ENCODE assay signal across 9 mouse cellular contexts in genomic region chr4:139602357-139603244, GRCm38 (mm10). TPM values are rescaled to one million over a fixed set of nuclear protein-coding genes. Genes with fewer than 3 reads are reported as not detected.
DNase-seq lines count a peak whose midpoint lies in the region; ATAC-seq and TF ChIP-seq lines count a peak whose summit lies in the region.
"Had no signal": no experiment of that assay in that cellular context is flagged by ENCODE, and none has a peak within 500 bp of the region (broad histone marks: within the 10 kb centered on the region; RNA-seq: fewer than 3 reads in every experiment).

Gm21969 (plus strand) TSS chr4:139603186.

- H3K36me3 ChIP-seq in thymus, adult 2 months (ENCODE audit: control insufficient read depth, insufficient read depth, low read length): no peaks in the 10 kb centered on the region
- peaks cover 25% of the 10 kb centered on the region for H3K36me3 ChIP-seq in embryonic facial prominence, embryonic 15.5 days
- no peaks in the 10 kb centered on the region for H3K36me3 ChIP-seq in intestine, embryonic 16.5 days (ENCODE audit: control insufficient read depth, insufficient read depth, low read length)

- peak; percentile 53; the same call in 1 of the 2 replicates for TF ChIP-seq CTCF in thymus, adult 2 months (IDR thresholded peaks at IDR 0.05; ENCODE audit: borderline replicate concordance, control insufficient read depth, extremely low read depth, insufficient read depth, low read length, poor library complexity)

- 57% methylated on average over 14 of the region's 14 CpGs for WGBS in thymus, adult 2 months
- 51% methylated on average over 14 of the region's 14 CpGs for WGBS in embryonic facial prominence, embryonic 15.5 days
- 53% methylated on average over 14 of the region's 14 CpGs for WGBS in intestine, embryonic 16.5 days

- H3K4me2 ChIP-seq in embryonic facial prominence, embryonic 15.5 days (replicated peaks): no peak within 1 kb of the TSS
- H3K4me2 ChIP-seq in intestine, embryonic 16.5 days (ENCODE audit: low read depth, low read length): peak within 1 kb of the TSS; percentile 13; the same call in 1 of the 2 replicates

- peak; percentile 78 for DNase-seq in adrenal gland, postnatal 10 days
- DNase-seq in adrenal gland, adult 2 months: no peak
- peak; percentile 79 for DNase-seq in thymus, adult 2 months
- DNase-seq in thymus, adult 18-20 months: no peak
- peak; percentile 54 to 59 for DNase-seq in lung, adult 18-20 months
- DNase-seq in spleen, adult 12 weeks (ENCODE audit: low spot score): peak; percentile 40

- H3K27me3 ChIP-seq in thymus, adult 2 months (ENCODE audit: control insufficient read depth, insufficient read depth, low read length): no peaks in the 10 kb centered on the region
- H3K27me3 ChIP-seq in embryonic facial prominence, embryonic 15.5 days: no peaks in the 10 kb centered on the region
- H3K27me3 ChIP-seq in intestine, embryonic 16.5 days (replicated peaks; ENCODE audit: control insufficient read depth, insufficient read depth, low read length): no peaks in the 10 kb centered on the region
- H3K27me3 ChIP-seq: Patski had no signal

- H3K4me1 ChIP-seq in thymus, adult 2 months (replicated peaks; ENCODE audit: control insufficient read depth, insufficient read depth, low read length): peaks cover 61% of the 10 kb centered on the region
- peaks cover 56% of the 10 kb centered on the region for H3K4me1 ChIP-seq in embryonic facial prominence, embryonic 15.5 days
- peaks cover 46% of the 10 kb centered on the region for H3K4me1 ChIP-seq in intestine, embryonic 16.5 days (ENCODE audit: control insufficient read depth, insufficient read depth, low read length)

- H3K9ac ChIP-seq in embryonic facial prominence, embryonic 15.5 days: no peak within 1 kb of the TSS
- peak within 1 kb of the TSS; percentile 21; the same call in 1 of the 2 replicates for H3K9ac ChIP-seq in intestine, embryonic 16.5 days (ENCODE audit: low read depth, low read length)

- no peak within 1 kb of the TSS for H3K27ac ChIP-seq in thymus, adult 2 months (ENCODE audit: control insufficient read depth, insufficient read depth, low read length)
- peak within 1 kb of the TSS; percentile 90 for H3K27ac ChIP-seq in embryonic facial prominence, embryonic 15.5 days (replicated peaks)
- peak within 1 kb of the TSS; percentile 88 for H3K27ac ChIP-seq in intestine, embryonic 16.5 days (ENCODE audit: low read length)

- no peaks in the 10 kb centered on the region for H3K9me3 ChIP-seq in embryonic facial prominence, embryonic 15.5 days (replicated peaks)
- no peaks in the 10 kb centered on the region for H3K9me3 ChIP-seq in intestine, embryonic 16.5 days (ENCODE audit: control insufficient read depth, low read length)

- ATAC-seq in embryonic facial prominence, embryonic 15.5 days (ENCODE audit: insufficient number of reproducible peaks, low FRiP score, low TSS enrichment, low read depth): no peak
- ATAC-seq in intestine, embryonic 16.5 days: peak; percentile 5; the same call in 1 of the 2 replicates
- ATAC-seq: Patski had no signal

- H3K4me3 ChIP-seq in thymus, adult 2 months (ENCODE audit: control insufficient read depth, insufficient read depth, low read length): no peak within 1 kb of the TSS
- no peak within 1 kb of the TSS for H3K4me3 ChIP-seq in embryonic facial prominence, embryonic 15.5 days (replicated peaks)
- H3K4me3 ChIP-seq in intestine, embryonic 16.5 days (ENCODE audit: low read length): no peak within 1 kb of the TSS

- no peak for TF ChIP-seq POLR2A in thymus, adult 2 months (IDR thresholded peaks at IDR 0.05; ENCODE audit: control insufficient read depth, extremely low read depth, insufficient read depth, low read length, poor library complexity)

RNA-seq across cellular contexts. Expression of gene Gm21969, which starts in this region (rescaled TPM):
- total RNA-seq in adrenal gland, postnatal 10 days (2021): not detected
- total RNA-seq in adrenal gland, adult 2 months (2021): under 1 TPM in 1 of 2 experiments, not detected in 1; 0.09 TPM
- polyA plus RNA-seq in adrenal gland, adult 2 months (2012; rRNA removed): 0.03 and 0.10 TPM in 2 replicates
- 0.04 TPM in 1 of 2 replicates, not detected in the other for polyA plus RNA-seq in thymus, adult 2 months (2012; rRNA removed)
- not detected in 2 replicates for polyA plus RNA-seq in embryonic facial prominence, embryonic 15.5 days (2015; fragmentation: Nextera tagmentation; extraction: Ambion mirVana)
- not detected in 2 replicates for polyA plus RNA-seq in intestine, embryonic 16.5 days (2015; fragmentation: Nextera tagmentation; extraction: Ambion mirVana)
- polyA plus RNA-seq: Patski had no signal

Comparison
In these comparisons a context has a peak if more than half of its experiments do, and no peak if none do; other contexts are left out.
1. Peak in DNase-seq in adrenal gland, postnatal 10 days; RNA of the gene not detected or under 1 TPM.
2. Peak in DNase-seq in thymus, adult 2 months; RNA of the gene not detected or under 1 TPM.
3. Peak in ATAC-seq, H3K27ac ChIP-seq, H3K9ac ChIP-seq and H3K4me2 ChIP-seq in intestine, embryonic 16.5 days; RNA of the gene not detected or under 1 TPM.
4. DNase-seq: peak in lung, adult 18-20 months (2 of 2) and spleen, adult 12 weeks (single experiment); none in adrenal gland, adult 2 months (single experiment) and thymus, adult 18-20 months (0 of 2).